Comparison of ENCODE assay signal across 1 mouse cellular context in genomic region chr11:97659267-97659989, GRCm38 (mm10).
TF ChIP-seq lines count a peak whose summit lies in the region.

No protein-coding gene starts in this region.

TF ChIP-seq in CH12.LX, 34 proteins besides CTCF, POLR2A, EP300 and RAD21 (continued from another document):
- TF ChIP-seq NELFE (IDR thresholded peaks at IDR 0.05; ENCODE audit: low read depth, low read length) (peak; percentile 81), SMC3 (IDR thresholded peaks at IDR 0.05; ENCODE audit: low read depth, low read length) (peak; percentile 37; the same call in 1 of the 2 replicates), ZMIZ1 (IDR thresholded peaks at IDR 0.05; ENCODE audit: low read depth, low read length) (peak; percentile 75), MXI1 (IDR thresholded peaks at IDR 0.05; ENCODE audit: low read depth, low read length) (peak; percentile 88), MYC (IDR thresholded peaks at IDR 0.05; ENCODE audit: low read depth, low read length) (peak; percentile 95), MEF2A (IDR thresholded peaks at IDR 0.05; ENCODE audit: borderline replicate concordance, low read depth, low read length) (peak; percentile 90), BHLHE40 (IDR thresholded peaks at IDR 0.05; ENCODE audit: low read depth, low read length) (peak; percentile 94), PAX5 (IDR thresholded peaks at IDR 0.05; ENCODE audit: low read length) (no peak), MAZ (IDR thresholded peaks at IDR 0.05; ENCODE audit: low read depth, low read length) (peak; percentile 51; the same call in 1 of the 2 replicates), POLR2AphosphoS2 (IDR thresholded peaks at IDR 0.05; ENCODE audit: low read depth, low read length) (peak; percentile 97), SIN3A (IDR thresholded peaks at IDR 0.05; ENCODE audit: low read length) (peak; percentile 87), KAT2A (IDR thresholded peaks at IDR 0.05; ENCODE audit: insufficient replicate concordance, low read length) (0 out of 2 replicates have a peak, but pooled peaks have one; percentile 58), CHD1 (IDR thresholded peaks at IDR 0.05; ENCODE audit: low read depth, low read length) (peak; percentile 87), USF2 (conservative IDR thresholded peaks at IDR 0.05; ENCODE audit: low read depth, low read length) (no peak), RCOR1 (conservative IDR thresholded peaks at IDR 0.05; ENCODE audit: low read depth, low read length) (peak; percentile 91), UBTF (IDR thresholded peaks at IDR 0.05; ENCODE audit: low read depth, low read length) (peak; percentile 73), NRF1 (IDR thresholded peaks at IDR 0.05; ENCODE audit: low read depth, low read length) (no peak), TBP (conservative IDR thresholded peaks at IDR 0.05; ENCODE audit: low read depth, low read length) (peak; percentile 95), IRF4 (IDR thresholded peaks at IDR 0.05; ENCODE audit: low read depth, low read length) (peak; percentile 88)
